10 mouse cellular contexts compared by ENCODE assay signal in genomic region chr13:80709531-80710306, GRCm38 (mm10).
DNase-seq lines count a peak whose midpoint lies in the region; ATAC-seq and TF ChIP-seq lines count a peak whose summit lies in the region.
"Had no signal": no experiment of that assay in that cellular context is flagged by ENCODE, and none has a peak within 500 bp of the region (broad histone marks: within the 10 kb centered on the region; RNA-seq: fewer than 3 reads in every experiment).

No protein-coding gene starts in this region.

- no peaks in the 10 kb centered on the region for H3K9me3 ChIP-seq in liver, embryonic 11.5 days (ENCODE audit: control insufficient read depth, low read length)
- H3K9me3 ChIP-seq in embryonic facial prominence, embryonic 14.5 days (ENCODE audit: control insufficient read depth, low read length): no peaks in the 10 kb centered on the region
- H3K9me3 ChIP-seq in kidney, embryonic 16.5 days (ENCODE audit: low read length): no peaks in the 10 kb centered on the region

- no peak overlapping the region for H3K4me2 ChIP-seq in liver, embryonic 11.5 days
- H3K4me2 ChIP-seq in embryonic facial prominence, embryonic 14.5 days (ENCODE audit: low read depth, low read length): peak overlapping the region; percentile 38
- H3K4me2 ChIP-seq in kidney, embryonic 16.5 days (replicated peaks; ENCODE audit: low read depth, low read length): no peak overlapping the region

- no peaks in the 10 kb centered on the region for H3K4me1 ChIP-seq in liver, adult 2 months (ENCODE audit: control insufficient read depth, insufficient read depth, low read length)
- H3K4me1 ChIP-seq in liver, embryonic 11.5 days (replicated peaks; ENCODE audit: control insufficient read depth, insufficient read depth, low read length): no peaks in the 10 kb centered on the region
- H3K4me1 ChIP-seq in embryonic facial prominence, embryonic 14.5 days (ENCODE audit: control insufficient read depth, insufficient read depth, low read length): peaks cover 4% of the 10 kb centered on the region; the same call in 1 of the 2 replicates
- H3K4me1 ChIP-seq in thymus, adult 2 months (replicated peaks; ENCODE audit: control insufficient read depth, insufficient read depth, low read length): no peaks in the 10 kb centered on the region
- H3K4me1 ChIP-seq in kidney, embryonic 16.5 days (ENCODE audit: insufficient read depth, low read length): no peaks in the 10 kb centered on the region

- peak; percentile 6 for DNase-seq in liver, adult 2 months (ENCODE audit: extremely low read depth, low read depth, low spot score)
- DNase-seq in liver, embryonic 11.5 days (ENCODE audit: low spot score): no peak
- peak; percentile 72 for DNase-seq in embryonic facial prominence, embryonic 14.5 days (ENCODE audit: low spot score)
- DNase-seq in left cerebral cortex, adult 9 months (ENCODE audit: low spot score in 2 of 2): peak; percentile 9 to 21
- DNase-seq in right cerebral cortex, postnatal 14 days: peak; percentile 11
- no peak for DNase-seq in thymus, adult 2 months
- no peak for DNase-seq in gastrocnemius, adult 18-20 months (ENCODE audit: low spot score)

- WGBS in liver, adult 2 months: 58% methylated on average over 9 of the region's 9 CpGs
- WGBS in liver, embryonic 11.5 days: 69% methylated on average over 9 of the region's 9 CpGs
- 17% methylated on average over 9 of the region's 9 CpGs for WGBS in embryonic facial prominence, embryonic 14.5 days
- WGBS in thymus, adult 2 months: 80% methylated on average over 9 of the region's 9 CpGs
- 45% methylated on average over 9 of the region's 9 CpGs for WGBS in kidney, embryonic 16.5 days

- no peak overlapping the region for H3K4me3 ChIP-seq in liver, adult 2 months (ENCODE audit: insufficient read depth, low read depth, low read length)
- no peak overlapping the region for H3K4me3 ChIP-seq in liver, embryonic 11.5 days (ENCODE audit: low read depth, low read length)
- H3K4me3 ChIP-seq in embryonic facial prominence, embryonic 14.5 days (ENCODE audit: low read depth, low read length): no peak overlapping the region
- no peak overlapping the region for H3K4me3 ChIP-seq in thymus, adult 2 months (ENCODE audit: control insufficient read depth, insufficient read depth, low read length)
- no peak overlapping the region for H3K4me3 ChIP-seq in kidney, embryonic 16.5 days (ENCODE audit: low read length)

- H3K27ac ChIP-seq in liver, adult 2 months (replicated peaks; ENCODE audit: insufficient read depth, low read depth, low read length): no peak overlapping the region
- H3K27ac ChIP-seq in liver, embryonic 11.5 days (ENCODE audit: low read depth, low read length): no peak overlapping the region
- H3K27ac ChIP-seq in embryonic facial prominence, embryonic 14.5 days (replicated peaks; ENCODE audit: low read depth, low read length): peak overlapping the region; percentile 71
- no peak overlapping the region for H3K27ac ChIP-seq in thymus, adult 2 months (ENCODE audit: control insufficient read depth, insufficient read depth, low read length)
- no peak overlapping the region for H3K27ac ChIP-seq in kidney, embryonic 16.5 days (ENCODE audit: low read length)
- H3K27ac ChIP-seq: macrophage had no signal

- H3K36me3 ChIP-seq in liver, adult 2 months (ENCODE audit: control insufficient read depth, insufficient read depth, low read length): no peaks in the 10 kb centered on the region
- no peaks in the 10 kb centered on the region for H3K36me3 ChIP-seq in liver, embryonic 11.5 days (ENCODE audit: control insufficient read depth, insufficient read depth, low read length)
- no peaks in the 10 kb centered on the region for H3K36me3 ChIP-seq in embryonic facial prominence, embryonic 14.5 days (ENCODE audit: control insufficient read depth, insufficient read depth, low read length)
- no peaks in the 10 kb centered on the region for H3K36me3 ChIP-seq in thymus, adult 2 months (ENCODE audit: control insufficient read depth, insufficient read depth, low read length)
- no peaks in the 10 kb centered on the region for H3K36me3 ChIP-seq in kidney, embryonic 16.5 days (ENCODE audit: insufficient read depth, low read length)

- H3K27me3 ChIP-seq in liver, adult 2 months (ENCODE audit: control insufficient read depth, insufficient read depth, low read length): no peaks in the 10 kb centered on the region
- no peaks in the 10 kb centered on the region for H3K27me3 ChIP-seq in liver, embryonic 11.5 days (replicated peaks; ENCODE audit: control insufficient read depth, insufficient read depth, low read length)
- no peaks in the 10 kb centered on the region for H3K27me3 ChIP-seq in embryonic facial prominence, embryonic 14.5 days (replicated peaks; ENCODE audit: control insufficient read depth, insufficient read depth, low read length)
- no peaks in the 10 kb centered on the region for H3K27me3 ChIP-seq in thymus, adult 2 months (ENCODE audit: control insufficient read depth, insufficient read depth, low read length)
- H3K27me3 ChIP-seq in kidney, embryonic 16.5 days (ENCODE audit: insufficient read depth, low read length): no peaks in the 10 kb centered on the region

- H3K9ac ChIP-seq in liver, adult 2 months (ENCODE audit: low read depth, low read length): no peak overlapping the region
- no peak overlapping the region for H3K9ac ChIP-seq in liver, embryonic 11.5 days (ENCODE audit: low read depth, low read length)
- H3K9ac ChIP-seq in embryonic facial prominence, embryonic 14.5 days (ENCODE audit: low read depth, low read length): 0 out of 2 replicates have a peak overlapping the region, but pooled peaks have one; percentile 8
- no peak overlapping the region for H3K9ac ChIP-seq in kidney, embryonic 16.5 days (replicated peaks; ENCODE audit: low read length)

- H3K79me2 ChIP-seq in liver, adult 2 months (ENCODE audit: control insufficient read depth, insufficient read depth, low read length): no peaks in the 10 kb centered on the region

- no peak for TF ChIP-seq POLR2A in liver, adult 2 months (IDR thresholded peaks at IDR 0.05; ENCODE audit: extremely low read depth, insufficient read depth, low read length)
- no peak for TF ChIP-seq POLR2A in thymus, adult 2 months (IDR thresholded peaks at IDR 0.05; ENCODE audit: control insufficient read depth, extremely low read depth, insufficient read depth, low read length, poor library complexity)

- TF ChIP-seq CTCF in liver, adult 2 months (IDR thresholded peaks at IDR 0.05; ENCODE audit: low read depth, low read length): no peak
- no peak for TF ChIP-seq CTCF in thymus, adult 2 months (IDR thresholded peaks at IDR 0.05; ENCODE audit: borderline replicate concordance, control insufficient read depth, extremely low read depth, insufficient read depth, low read length, poor library complexity)

- no peak for ATAC-seq in liver, embryonic 11.5 days (replicated peaks; ENCODE audit: low FRiP score)
- 0 out of 2 replicates have a peak, but pooled peaks have one; percentile 30 for ATAC-seq in embryonic facial prominence, embryonic 14.5 days (ENCODE audit: low read depth)
- no peak for ATAC-seq in kidney, embryonic 16.5 days (ENCODE audit: low FRiP score, low TSS enrichment)
- ATAC-seq: Patski had no signal

Comparison
In these comparisons a context has a peak if more than half of its experiments do, and no peak if none do; other contexts are left out.
1. DNase-seq: peak in liver, adult 2 months (single experiment), embryonic facial prominence, embryonic 14.5 days (single experiment), left cerebral cortex, adult 9 months (2 of 2) and right cerebral cortex, postnatal 14 days (single experiment); none in liver, embryonic 11.5 days (single experiment), thymus, adult 2 months (single experiment) and gastrocnemius, adult 18-20 months (single experiment).